Mouse (Mus musculus) frontal cortex, postnatal 36 days (tissue): ENCODE results near the gene Eva1c.

ENCODE experiments used
- DNase-seq, 2 experiments: peaks; one replicate each; pipeline ENCODE4 v3.0.0; 2022; ENCODE audit warnings: low spot score in 2 of 2

Gene Eva1c

GRCm38 (mm10) chr16:90917156-90917555 is 90.6 kb downstream of the Eva1c start:
- DNase-seq = no peak

GRCm38 (mm10) chr16:90921471-90922159 is 95.1 kb downstream of the Eva1c start:
- DNase-seq = no peak

GRCm38 (mm10) chr16:90924606-90925370 is 98.3 kb downstream of the Eva1c start:
- no peak for DNase-seq

GRCm38 (mm10) chr16:90925461-90925860 is 98.9 kb downstream of the Eva1c start:
- DNase-seq = peak; percentile 52 to 71

GRCm38 (mm10) chr16:90927446-90927845 is 100.9 kb downstream of the Eva1c start:
- DNase-seq = no peak

GRCm38 (mm10) chr16:90933534-90934176 is 107.1 kb downstream of the Eva1c start:
- no peak for DNase-seq

GRCm38 (mm10) chr16:90934193-90934686 is 107.7 kb downstream of the Eva1c start:
- no peak for DNase-seq

GRCm38 (mm10) chr16:90934687-90935328 is 108.3 kb downstream of the Eva1c start, which contains the start of gene Cfap298:
Cfap298 (minus strand) TSS chr16:90935114.
- peak; percentile 92 to 95 for DNase-seq

GRCm38 (mm10) chr16:90941246-90941645 is 114.7 kb downstream of the Eva1c start:
- no peak for DNase-seq

- DNase-seq = no peak
These were observed 120.5 kb downstream of the Eva1c start for GRCm38 (mm10) chr16:90946977-90947376.

- DNase-seq = no peak
These were observed 123.9 kb downstream of the Eva1c start for GRCm38 (mm10) chr16:90950354-90950963.

GRCm38 (mm10) chr16:90953147-90953546 is 126.6 kb downstream of the Eva1c start:
- DNase-seq = no peak

GRCm38 (mm10) chr16:90953770-90954169 is 127.3 kb downstream of the Eva1c start:
- no peak for DNase-seq
